Mouse (Mus musculus) intestine, embryonic 16.5 days (tissue): ENCODE measurements around the gene Gas6. TPM values are rescaled to one million over a fixed set of nuclear protein-coding genes. Genes with fewer than 3 reads are reported as not detected.

Experiments
- ATAC-seq: fragments of 200-750 bp; cut with Nextera tagmentation; 2 replicates; pipeline ENCODE4 v1.8.0; 2017; ENCODE audit warnings: moderate TSS enrichment, moderate library complexity
- H3K27ac ChIP-seq: fragments of 300-500 bp; sonication (generic); 2 replicates; pipeline ENCODE4 v1.5.1; 2014; ENCODE audit warnings: mild to moderate bottlenecking, low read length
- H3K27me3 ChIP-seq: fragments of 300-500 bp; sonication (generic); replicated peaks from 2 replicates; pipeline ENCODE4 v1.6.1; 2014; ENCODE audit warnings: low read length, control low read depth, mixed read lengths; ENCODE audit not compliant: control insufficient read depth, insufficient read depth
- H3K36me3 ChIP-seq: fragments of 300-500 bp; sonication (generic); 2 replicates; pipeline ENCODE4 v1.6.1; 2014; ENCODE audit warnings: low read length, control low read depth; ENCODE audit not compliant: control insufficient read depth, insufficient read depth
- H3K4me1 ChIP-seq: fragments of 300-500 bp; sonication (generic); 2 replicates; pipeline ENCODE4 v1.6.1; 2014; ENCODE audit warnings: low read length, control low read depth, mixed read lengths; ENCODE audit not compliant: control insufficient read depth, insufficient read depth
- H3K4me2 ChIP-seq: fragments of 300-500 bp; sonication (generic); 2 replicates; pipeline ENCODE4 v1.6.1; 2014; ENCODE audit warnings: low read depth, low read length, control low read depth
- H3K4me3 ChIP-seq: fragments of 300-500 bp; sonication (generic); 2 replicates; pipeline ENCODE4 v1.5.1; 2014; ENCODE audit warnings: mild to moderate bottlenecking, low read length
- H3K9ac ChIP-seq: fragments of 300-500 bp; sonication (generic); 2 replicates; pipeline ENCODE4 v1.6.1; 2014; ENCODE audit warnings: low read depth, low read length
- H3K9me3 ChIP-seq: fragments of 300-500 bp; sonication (generic); 2 replicates; pipeline ENCODE4 v1.6.1; 2016; ENCODE audit warnings: low read length, control low read depth; ENCODE audit not compliant: control insufficient read depth
- WGBS: fragments of 180-500 bp; shearing (Covaris S2); extraction: QIAGEN DNeasy Blood & Tissue Kit; methylation state at CpG from one replicate; pipeline ENCODE4 v1.1.7; 2014; 5-methylcytosine and 5-hydroxymethylcytosine counted together
- polyA plus RNA-seq: library from polyadenylated mRNA; unstranded; fragments of >200 nt; fragmentation: Nextera tagmentation; extraction: Ambion mirVana; gene quantifications from 2 replicates; pipeline ENCODE4 v1.2.1, GENCODE M21; 2015

Gene Gas6
- 55.8 and 60.7 TPM in 2 replicates for polyA plus RNA-seq

GRCm38 (mm10) chr8:13493858-13494631 lies at the start of gene Gas6:
TSS of gene Gas6 (minus strand) at chr8:13494490.
- Histone ChIP-seq H3K4me1 (peaks cover 20% of the 10 kb centered on the region), H3K36me3 (no peaks in the 10 kb centered on the region), H3K27ac (no peak within 1 kb of the TSS), H3K27me3 (no peaks in the 10 kb centered on the region; the same call in 1 of the 2 replicates), H3K4me2 (peak within 1 kb of the TSS; percentile 97), H3K9ac (peak within 1 kb of the TSS; percentile 74), H3K9me3 (no peaks in the 10 kb centered on the region), H3K4me3 (peak within 1 kb of the TSS; percentile 71)
- peak; percentile 74 for ATAC-seq
- WGBS, result 2% methylated on average over 43 of the region's 64 CpGs

DNA sequence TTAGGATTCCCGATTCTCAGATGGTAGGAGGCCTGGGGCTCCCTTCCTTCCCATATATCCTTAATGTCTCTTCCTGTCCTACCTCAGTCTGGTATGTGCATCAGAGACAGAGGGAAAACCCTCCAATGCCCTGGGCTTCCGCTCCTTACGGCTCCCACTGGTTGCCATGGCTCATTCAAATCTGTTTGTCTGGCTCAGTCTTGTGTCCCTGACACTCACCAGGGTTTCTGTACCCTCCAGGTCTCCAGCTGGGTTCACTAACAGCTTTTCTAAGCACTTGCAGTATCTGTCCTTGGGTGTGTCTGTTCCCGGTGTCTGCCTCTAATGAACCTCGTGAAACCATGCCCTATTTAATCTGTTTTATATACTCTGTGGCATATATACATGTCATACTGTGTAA lies 47.2 kb upstream of the Gas6 start:
- Histone ChIP-seq H3K36me3 (no peaks in the 10 kb centered on the region), H3K27ac (no peak overlapping the region), H3K27me3 (no peaks in the 10 kb centered on the region), H3K4me3 (no peak overlapping the region), H3K4me2 (no peak overlapping the region), H3K9ac (no peak overlapping the region), H3K9me3 (no peaks in the 10 kb centered on the region), H3K4me1 (peaks cover 5% of the 10 kb centered on the region; the same call in 1 of the 2 replicates)
- no peak for ATAC-seq
- 72% methylated on average over 5 of the region's 5 CpGs for WGBS

GRCm38 (mm10) chr8:13540122-13540521 lies 45.8 kb upstream of the Gas6 start:
- Histone ChIP-seq H3K27me3 (no peaks in the 10 kb centered on the region), H3K36me3 (no peaks in the 10 kb centered on the region), H3K4me2 (no peak overlapping the region), H3K9me3 (no peaks in the 10 kb centered on the region), H3K4me3 (no peak overlapping the region), H3K9ac (no peak overlapping the region), H3K4me1 (peaks cover 5% of the 10 kb centered on the region; the same call in 1 of the 2 replicates), H3K27ac (no peak overlapping the region)
- ATAC-seq, result no peak
- WGBS, result 84% methylated on average over 5 of the region's 5 CpGs

- 66% methylated on average over 6 of the region's 6 CpGs for WGBS
- ATAC-seq, result peak; percentile 65
- no peak overlapping the region for H3K9ac ChIP-seq
- H3K4me3 ChIP-seq, result no peak overlapping the region
- no peak overlapping the region for H3K27ac ChIP-seq
- no peaks in the 10 kb centered on the region for H3K36me3 ChIP-seq
- H3K4me2 ChIP-seq, result no peak overlapping the region
- H3K27me3 ChIP-seq, result no peaks in the 10 kb centered on the region
- H3K4me1 ChIP-seq, result peaks cover 5% of the 10 kb centered on the region; the same call in 1 of the 2 replicates
- H3K9me3 ChIP-seq, result no peaks in the 10 kb centered on the region
Measured at GRCm38 (mm10) chr8:13538821-13539220, 44.5 kb upstream of the Gas6 start.

DNA sequence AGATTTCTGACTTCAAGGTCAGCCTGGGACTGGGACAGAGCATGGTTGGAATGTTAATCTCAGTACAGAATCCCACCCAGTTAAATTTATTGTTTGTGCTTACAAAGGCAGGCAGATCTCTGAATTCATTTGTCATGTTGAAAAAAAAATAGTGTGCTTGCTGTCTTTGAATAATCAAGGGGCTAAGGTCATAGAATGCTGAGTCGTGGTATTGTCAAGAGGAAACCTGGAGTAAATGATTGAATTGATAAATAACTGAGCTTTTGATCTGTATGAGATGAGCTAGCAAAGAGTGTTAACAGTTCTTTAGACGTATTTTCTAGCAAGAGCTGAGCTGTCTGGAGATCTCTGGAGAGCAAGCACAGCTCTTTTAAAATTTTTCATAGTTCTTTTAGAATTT lies 42.8 kb upstream of the Gas6 start:
- no peak overlapping the region for H3K4me3 ChIP-seq
- ATAC-seq, result no peak
- peaks cover 14% of the 10 kb centered on the region for H3K4me1 ChIP-seq
- 48% methylated on average over 2 of the region's 2 CpGs for WGBS
- H3K27ac ChIP-seq, result no peak overlapping the region
- H3K27me3 ChIP-seq, result no peaks in the 10 kb centered on the region
- H3K9me3 ChIP-seq, result no peaks in the 10 kb centered on the region
- no peak overlapping the region for H3K9ac ChIP-seq
- H3K36me3 ChIP-seq, result no peaks in the 10 kb centered on the region
- H3K4me2 ChIP-seq, result no peak overlapping the region

GRCm38 (mm10) chr8:13533123-13533522 lies 38.8 kb upstream of the Gas6 start:
- Histone ChIP-seq H3K27me3 (no peaks in the 10 kb centered on the region), H3K9ac (no peak overlapping the region), H3K4me1 (peaks cover 36% of the 10 kb centered on the region), H3K36me3 (no peaks in the 10 kb centered on the region), H3K9me3 (no peaks in the 10 kb centered on the region), H3K4me3 (no peak overlapping the region), H3K27ac (0 out of 2 replicates have a peak overlapping the region, but pooled peaks have one; percentile 21), H3K4me2 (no peak overlapping the region)
- no peak for ATAC-seq
- 55% methylated on average over 8 of the region's 8 CpGs for WGBS

- WGBS, result 45% methylated on average over 9 of the region's 9 CpGs
- no peak overlapping the region for H3K4me2 ChIP-seq
- H3K36me3 ChIP-seq, result no peaks in the 10 kb centered on the region
- no peak overlapping the region for H3K4me3 ChIP-seq
- H3K9me3 ChIP-seq, result no peaks in the 10 kb centered on the region
- no peaks in the 10 kb centered on the region for H3K27me3 ChIP-seq
- peak; percentile 23 for ATAC-seq
- H3K9ac ChIP-seq, result no peak overlapping the region
- H3K27ac ChIP-seq, result peak overlapping the region; percentile 75
- peaks cover 36% of the 10 kb centered on the region for H3K4me1 ChIP-seq
Measured at GRCm38 (mm10) chr8:13531602-13532171, 37.4 kb upstream of the Gas6 start.

DNA sequence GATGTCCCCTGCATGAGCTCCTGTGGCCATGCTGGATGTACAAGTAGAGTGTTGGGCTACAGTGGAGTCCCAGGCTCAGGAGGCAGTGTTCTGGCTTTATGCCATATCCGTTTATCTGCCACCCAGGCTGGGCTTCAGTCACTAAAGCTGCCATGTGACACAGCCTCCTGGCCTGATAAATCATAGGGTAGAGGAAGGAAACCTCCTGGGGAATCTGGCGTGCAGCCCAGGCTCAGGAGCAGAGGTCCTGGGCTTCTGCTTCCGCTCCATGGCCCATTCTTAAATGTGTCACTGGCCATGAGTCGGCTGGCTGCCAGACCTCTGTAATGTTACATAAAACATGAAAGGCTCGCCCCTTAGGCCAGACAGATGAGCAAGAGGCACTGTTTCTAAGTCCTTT lies 36.7 kb upstream of the Gas6 start:
- Histone ChIP-seq H3K4me2 (no peak overlapping the region), H3K4me1 (peaks cover 36% of the 10 kb centered on the region), H3K9ac (no peak overlapping the region), H3K27me3 (no peaks in the 10 kb centered on the region), H3K27ac (peak overlapping the region; percentile 75), H3K36me3 (no peaks in the 10 kb centered on the region), H3K4me3 (no peak overlapping the region), H3K9me3 (no peaks in the 10 kb centered on the region)
- ATAC-seq, result peak; percentile 58
- WGBS, result 20% methylated on average over 5 of the region's 5 CpGs

GRCm38 (mm10) chr8:13530401-13530800 lies 36.1 kb upstream of the Gas6 start:
- no peaks in the 10 kb centered on the region for H3K27me3 ChIP-seq
- ATAC-seq, result no peak

More at GRCm38 (mm10) chr8:13530401-13530800, 36.1 kb upstream of the Gas6 start:
- Histone ChIP-seq H3K4me3 (no peak overlapping the region), H3K4me2 (no peak overlapping the region), H3K36me3 (no peaks in the 10 kb centered on the region), H3K9me3 (no peaks in the 10 kb centered on the region), H3K9ac (no peak overlapping the region), H3K27ac (peak overlapping the region; percentile 75), H3K4me1 (peaks cover 36% of the 10 kb centered on the region)
- WGBS, result 83% methylated on average over 3 of the region's 3 CpGs
